7 mouse cellular contexts compared by ENCODE assay signal in genomic region chr17:70974065-70974464, GRCm38 (mm10). TPM values are rescaled to one million over a fixed set of nuclear protein-coding genes. Genes with fewer than 3 reads are reported as not detected.
DNase-seq lines count a peak whose midpoint lies in the region; ATAC-seq lines count a peak whose summit lies in the region.

No protein-coding gene starts in this region.

- ATAC-seq in common myeloid progenitor, adult 5-6 weeks (replicated peaks; ENCODE audit: low read depth, poor library complexity, severe bottlenecking) = peak; percentile 86
- peak; percentile 89 for ATAC-seq in megakaryocyte progenitor cell, adult 5-6 weeks (replicated peaks; ENCODE audit: poor library complexity)

- peak; percentile 55 for DNase-seq in CD4-positive, CD25-positive, alpha-beta regulatory T cell, adult 2 months (ENCODE audit: low read depth, low spot score)
- DNase-seq in R1 (ENCODE audit: low read depth, low spot score) = peak; percentile 62
- peak; percentile 67 for DNase-seq in induced T-regulatory cell, adult 2 months (ENCODE audit: low read depth)
- peak; percentile 66 to 68 for DNase-seq in spleen, postnatal 36 days (ENCODE audit: low spot score in 2 of 2)
- DNase-seq in thymus, postnatal 14 days = peak; percentile 63

RNA-seq across cellular contexts. Expression of gene Myom1, which starts 28.4 kb away (rescaled TPM):
- 6.3 and 14.1 TPM in 2 replicates for total RNA-seq in common myeloid progenitor, adult 5-6 weeks (2017)
- total RNA-seq in megakaryocyte progenitor cell, adult 5-6 weeks (2015) = 0.20 and 0.30 TPM in 2 replicates
- total RNA-seq in megakaryocyte progenitor cell, adult 5-6 weeks (2017) = 0.33 and 0.34 TPM in 2 replicates

RNA-seq across cellular contexts. Expression of gene Myl12a, which starts 28.6 kb away (rescaled TPM):
- total RNA-seq in common myeloid progenitor, adult 5-6 weeks (2017) = 111 and 131 TPM in 2 replicates
- total RNA-seq in megakaryocyte progenitor cell, adult 5-6 weeks (2015) = 307 and 338 TPM in 2 replicates
- 150 and 188 TPM in 2 replicates for total RNA-seq in megakaryocyte progenitor cell, adult 5-6 weeks (2017)

Comparison
In these comparisons a context has a peak if more than half of its experiments do, and no peak if none do; other contexts are left out.
1. Peak in every context shown above with its lines: DNase-seq and ATAC-seq.